Mouse (Mus musculus) embryonic facial prominence, embryonic 13.5 days (tissue): ENCODE measurements around the gene Mindy4. TPM values are rescaled to one million over a fixed set of nuclear protein-coding genes. Genes with fewer than 3 reads are reported as not detected.

Experiments used
- ATAC-seq: fragments of 200-750 bp; cut with Nextera tagmentation; 2 replicates; pipeline ENCODE4 v1.8.0; 2017; ENCODE audit warnings: low read depth; ENCODE audit not compliant: insufficient number of reproducible peaks, insufficient read depth, low FRiP score, low TSS enrichment
- H3K27ac ChIP-seq: fragments of 300-500 bp; sonication (generic); 2 replicates; pipeline ENCODE4 v1.5.1; 2015; ENCODE audit warnings: moderate library complexity, mild to moderate bottlenecking, inconsistent platforms
- H3K27me3 ChIP-seq: fragments of 300-500 bp; sonication (generic); 2 replicates; pipeline ENCODE4 v1.6.1; 2015; ENCODE audit warnings: mild to moderate bottlenecking, inconsistent platforms
- H3K36me3 ChIP-seq: fragments of 300-500 bp; sonication (generic); 2 replicates; pipeline ENCODE4 v1.6.1; 2015; ENCODE audit warnings: mild to moderate bottlenecking, inconsistent platforms
- H3K4me1 ChIP-seq: fragments of 300-500 bp; sonication (generic); 2 replicates; pipeline ENCODE4 v1.6.1; 2015; ENCODE audit warnings: inconsistent platforms
- H3K4me2 ChIP-seq: fragments of 300-500 bp; sonication (generic); 2 replicates; pipeline ENCODE4 v1.6.1; 2015; ENCODE audit warnings: moderate library complexity, mild to moderate bottlenecking, inconsistent platforms
- H3K4me3 ChIP-seq: fragments of 300-500 bp; sonication (generic); 2 replicates; pipeline ENCODE4 v1.5.1; 2015; ENCODE audit warnings: mild to moderate bottlenecking, inconsistent platforms
- H3K9ac ChIP-seq: fragments of 300-500 bp; sonication (generic); 2 replicates; pipeline ENCODE4 v1.6.1; 2015; ENCODE audit warnings: mild to moderate bottlenecking, inconsistent platforms
- H3K9me3 ChIP-seq: fragments of 300-500 bp; sonication (generic); 2 replicates; pipeline ENCODE4 v1.6.1; 2016; ENCODE audit warnings: inconsistent platforms
- WGBS: fragments of 180-500 bp; shearing (Covaris S2); methylation state at CpG from one replicate; pipeline ENCODE4 v1.1.7; 2015; ENCODE audit warnings: mixed read lengths; 5-methylcytosine and 5-hydroxymethylcytosine counted together
- polyA plus RNA-seq: library from polyadenylated mRNA; unstranded; fragments of >200 nt; fragmentation: Nextera tagmentation; extraction: Ambion mirVana; gene quantifications from 2 replicates; pipeline ENCODE4 v1.2.1, GENCODE M21; 2015

The Mindy4 gene
- polyA plus RNA-seq, 1 experiment from 2014 or later: 19.2 TPM

DNA sequence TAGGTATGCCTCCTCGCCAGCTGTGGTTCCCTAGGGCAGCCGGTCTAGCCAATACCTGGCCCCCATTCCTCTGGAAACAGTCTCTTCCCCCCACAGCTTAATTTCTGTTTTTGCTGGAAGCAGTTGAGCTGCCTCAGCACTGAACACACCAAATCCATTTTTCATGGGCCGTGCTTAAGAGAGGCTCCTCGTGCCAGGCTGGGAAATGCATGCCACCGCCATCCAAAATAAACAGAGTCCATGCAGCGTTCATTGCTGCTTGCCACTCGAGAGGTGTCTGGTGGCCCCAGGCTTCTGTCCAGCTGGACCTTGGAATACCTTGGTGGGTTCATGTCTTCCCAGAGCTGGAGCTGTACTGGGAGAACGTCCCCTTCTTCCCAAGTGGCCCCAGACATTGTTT is 77.8 kb downstream of the Mindy4 start:
- 76% methylated on average over 8 of the region's 8 CpGs for WGBS

DNA sequence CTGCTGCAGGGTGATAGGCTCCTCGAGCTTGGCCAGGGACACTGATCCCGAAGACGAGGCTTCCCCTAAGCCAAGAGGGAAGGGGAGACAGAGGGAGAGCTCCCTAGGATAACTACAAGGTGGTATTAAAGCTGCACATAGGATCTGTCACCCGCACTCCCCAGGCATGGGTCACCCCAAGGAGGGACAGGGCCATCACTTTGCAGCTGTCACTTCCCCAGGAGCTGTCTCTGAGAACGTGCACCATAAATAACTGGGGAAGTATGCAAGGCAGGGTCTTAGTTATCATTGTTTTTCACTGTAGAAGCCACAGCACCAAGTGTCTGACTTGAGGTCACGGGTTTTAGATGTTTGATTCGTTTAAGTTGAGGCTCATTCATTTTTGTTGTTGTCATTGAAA is 78.5 kb downstream of the Mindy4 start:
- H3K4me2 ChIP-seq: no peak overlapping the region
- H3K9ac ChIP-seq: no peak overlapping the region
- peaks cover 29% of the 10 kb centered on the region for H3K36me3 ChIP-seq
- H3K27me3 ChIP-seq: no peaks in the 10 kb centered on the region
- ATAC-seq: no peak
- 90% methylated on average over 7 of the region's 7 CpGs for WGBS
- peaks cover 4% of the 10 kb centered on the region; the same call in 1 of the 2 replicates for H3K9me3 ChIP-seq
- H3K4me1 ChIP-seq: peaks cover 28% of the 10 kb centered on the region
- no peak overlapping the region for H3K4me3 ChIP-seq
- H3K27ac ChIP-seq: peak overlapping the region; percentile 66

More for the DNA sequence above, 77.8 kb downstream of the Mindy4 start:
- Histone ChIP-seq H3K36me3 (peaks cover 30% of the 10 kb centered on the region), H3K4me2 (no peak overlapping the region), H3K9ac (no peak overlapping the region), H3K4me1 (peaks cover 31% of the 10 kb centered on the region), H3K27ac (peak overlapping the region; percentile 66), H3K4me3 (no peak overlapping the region), H3K9me3 (peaks cover 4% of the 10 kb centered on the region; the same call in 1 of the 2 replicates), H3K27me3 (no peaks in the 10 kb centered on the region)
- no peak for ATAC-seq

DNA sequence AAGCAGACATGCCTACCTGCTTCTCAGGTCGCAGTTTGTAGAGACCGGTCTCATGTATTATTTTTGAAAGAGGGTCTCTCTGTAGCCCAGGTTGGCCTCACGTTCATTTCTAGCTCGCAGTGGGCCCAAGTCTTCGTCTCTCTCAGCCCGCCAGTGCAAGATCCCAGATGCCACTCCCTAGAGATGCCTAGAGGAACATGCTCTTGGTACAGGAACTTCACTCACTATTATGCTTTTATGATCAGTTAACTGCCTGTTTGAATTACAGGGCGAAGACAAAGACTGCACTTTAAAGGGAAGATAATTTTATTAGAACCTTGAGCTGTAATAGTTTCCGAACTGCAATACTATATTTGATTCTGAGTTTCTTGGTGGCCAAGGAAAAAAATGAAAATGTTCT is 79.2 kb downstream of the Mindy4 start:
- ATAC-seq: no peak
- Histone ChIP-seq H3K27ac (peak overlapping the region; percentile 66; the same call in 1 of the 2 replicates), H3K9ac (no peak overlapping the region), H3K4me2 (no peak overlapping the region), H3K9me3 (peaks cover 4% of the 10 kb centered on the region; the same call in 1 of the 2 replicates), H3K4me3 (no peak overlapping the region), H3K27me3 (no peaks in the 10 kb centered on the region), H3K4me1 (peaks cover 25% of the 10 kb centered on the region), H3K36me3 (peaks cover 31% of the 10 kb centered on the region)
- WGBS: 92% methylated on average over 8 of the region's 8 CpGs

DNA sequence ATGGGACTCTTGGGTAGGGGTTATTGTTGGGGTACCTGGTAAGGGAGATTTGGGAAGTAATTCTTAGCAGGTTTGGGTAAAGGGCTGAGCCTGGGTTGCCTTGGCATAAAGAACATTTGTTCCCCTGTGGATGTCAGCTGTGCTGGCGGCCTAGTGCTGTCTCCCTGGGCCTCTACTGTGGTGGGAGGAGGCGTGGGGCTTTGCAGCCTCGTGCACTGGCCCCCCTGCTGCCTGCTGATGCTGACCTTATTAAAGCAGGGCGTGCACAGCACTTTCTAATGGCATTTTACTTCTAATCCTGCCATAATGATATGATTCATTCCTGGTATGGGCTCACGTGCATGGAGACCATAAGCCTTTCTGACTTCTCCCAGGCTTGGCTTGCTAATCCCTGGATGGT is 82.0 kb downstream of the Mindy4 start:
- H3K27me3 ChIP-seq: no peaks in the 10 kb centered on the region
- no peak for ATAC-seq
- peaks cover 42% of the 10 kb centered on the region for H3K36me3 ChIP-seq
- 57% methylated on average over 5 of the region's 5 CpGs for WGBS
- no peak overlapping the region for H3K27ac ChIP-seq
- H3K4me1 ChIP-seq: peaks cover 16% of the 10 kb centered on the region
- H3K4me3 ChIP-seq: no peak overlapping the region
- no peak overlapping the region for H3K4me2 ChIP-seq
- H3K9me3 ChIP-seq: peaks cover 4% of the 10 kb centered on the region; the same call in 1 of the 2 replicates
- H3K9ac ChIP-seq: no peak overlapping the region

DNA sequence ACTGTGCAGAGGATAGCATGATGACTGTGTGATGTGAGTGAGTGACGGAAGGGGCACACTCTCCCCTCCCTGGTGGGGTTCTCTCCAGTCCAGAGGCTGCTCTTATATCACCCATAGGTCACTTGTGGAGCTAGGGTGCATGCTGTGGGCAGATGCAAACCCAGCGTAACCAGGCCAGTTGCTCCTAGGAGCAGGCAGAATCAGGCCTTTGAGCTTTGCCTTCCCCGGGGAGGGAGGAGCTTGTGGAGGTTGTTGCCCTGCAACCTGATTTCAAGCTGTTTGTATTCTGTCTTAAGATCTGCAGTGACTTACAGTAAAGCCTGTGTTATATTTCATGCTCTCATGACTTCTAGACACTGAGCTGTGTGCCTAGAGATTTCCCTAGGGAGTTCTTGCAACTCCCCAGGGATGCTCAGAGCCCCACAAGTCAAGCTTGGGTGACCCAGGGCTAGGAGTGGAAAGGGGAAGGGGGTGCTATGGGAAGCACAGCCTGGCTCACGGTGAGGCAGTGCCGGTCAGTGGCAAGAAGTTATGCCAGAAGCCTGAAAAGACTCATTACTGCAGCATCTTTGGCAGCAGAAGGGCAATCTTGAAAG is 84.9 kb downstream of the Mindy4 start:
- H3K4me2 ChIP-seq: no peak overlapping the region
- H3K27ac ChIP-seq: peak overlapping the region; percentile 11
- H3K9ac ChIP-seq: no peak overlapping the region
- H3K4me3 ChIP-seq: no peak overlapping the region
- no peaks in the 10 kb centered on the region for H3K9me3 ChIP-seq
- H3K36me3 ChIP-seq: peaks cover 33% of the 10 kb centered on the region
- 76% methylated on average over 5 of the region's 5 CpGs for WGBS
- no peaks in the 10 kb centered on the region for H3K27me3 ChIP-seq
- peaks cover 10% of the 10 kb centered on the region; the same call in 1 of the 2 replicates for H3K4me1 ChIP-seq
- ATAC-seq: no peak

DNA sequence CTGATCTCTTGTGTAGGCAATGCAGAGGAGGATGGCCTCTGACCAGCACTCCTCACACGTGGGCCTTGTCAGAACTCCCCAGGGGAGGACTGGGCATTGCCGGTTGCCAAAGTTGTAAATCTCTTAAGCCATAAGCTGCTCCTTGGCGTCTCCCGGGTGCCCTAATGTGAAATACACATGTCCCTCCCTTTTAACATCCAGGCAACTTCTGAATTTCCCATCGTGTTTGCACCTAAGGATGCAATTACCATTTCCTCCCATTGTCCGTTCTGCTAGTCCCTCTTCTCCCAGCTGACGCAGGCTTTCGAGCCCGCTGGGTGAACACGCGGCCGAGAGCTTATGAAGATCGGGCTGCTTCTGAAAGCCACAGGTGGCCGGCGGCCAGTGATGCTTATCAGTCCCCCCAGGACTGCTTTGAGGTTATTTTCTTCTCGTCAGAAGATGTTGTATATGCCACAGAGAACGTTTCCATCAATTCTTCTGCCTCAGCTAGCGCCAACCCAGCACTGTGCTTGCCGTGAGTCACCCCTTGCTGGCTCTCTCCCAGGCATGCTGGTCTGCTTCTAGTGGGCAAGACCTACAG is 91.5 kb downstream of the Mindy4 start:
- Histone ChIP-seq H3K9me3 (no peaks in the 10 kb centered on the region), H3K27ac (0 out of 2 replicates have a peak overlapping the region, but pooled peaks have one; percentile 13), H3K4me1 (peaks cover 3% of the 10 kb centered on the region; the same call in 1 of the 2 replicates), H3K4me3 (no peak overlapping the region), H3K27me3 (no peaks in the 10 kb centered on the region), H3K4me2 (no peak overlapping the region), H3K9ac (no peak overlapping the region), H3K36me3 (peaks cover 50% of the 10 kb centered on the region)
- no peak for ATAC-seq
- WGBS: 70% methylated on average over 19 of the region's 19 CpGs

DNA sequence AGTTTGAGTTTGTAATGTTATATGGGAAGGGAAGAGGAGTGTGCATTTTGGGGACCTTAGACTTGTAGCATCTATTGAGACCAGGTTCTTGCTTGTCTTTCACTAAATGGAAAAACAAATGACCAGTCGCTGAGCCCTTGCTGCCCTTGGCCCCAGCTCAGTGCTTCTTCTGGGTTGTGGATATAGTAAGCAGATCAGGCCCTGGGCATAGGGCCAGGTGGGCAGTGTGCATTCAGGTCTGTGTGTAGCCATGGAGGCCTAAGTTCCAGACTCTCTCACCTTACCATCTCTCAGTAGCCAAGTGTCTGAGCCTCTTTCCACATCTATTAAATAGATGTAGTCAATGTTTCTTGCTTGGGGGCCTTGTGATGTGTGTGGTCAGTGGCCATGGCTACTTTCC is 92.1 kb downstream of the Mindy4 start:
- Histone ChIP-seq H3K4me1 (peaks cover 3% of the 10 kb centered on the region; the same call in 1 of the 2 replicates), H3K9ac (no peak overlapping the region), H3K4me2 (no peak overlapping the region), H3K27ac (no peak overlapping the region), H3K27me3 (no peaks in the 10 kb centered on the region), H3K4me3 (no peak overlapping the region), H3K36me3 (peaks cover 52% of the 10 kb centered on the region), H3K9me3 (no peaks in the 10 kb centered on the region)
- ATAC-seq: no peak
- WGBS: 84% methylated on average over 1 of the region's 1 CpGs

DNA sequence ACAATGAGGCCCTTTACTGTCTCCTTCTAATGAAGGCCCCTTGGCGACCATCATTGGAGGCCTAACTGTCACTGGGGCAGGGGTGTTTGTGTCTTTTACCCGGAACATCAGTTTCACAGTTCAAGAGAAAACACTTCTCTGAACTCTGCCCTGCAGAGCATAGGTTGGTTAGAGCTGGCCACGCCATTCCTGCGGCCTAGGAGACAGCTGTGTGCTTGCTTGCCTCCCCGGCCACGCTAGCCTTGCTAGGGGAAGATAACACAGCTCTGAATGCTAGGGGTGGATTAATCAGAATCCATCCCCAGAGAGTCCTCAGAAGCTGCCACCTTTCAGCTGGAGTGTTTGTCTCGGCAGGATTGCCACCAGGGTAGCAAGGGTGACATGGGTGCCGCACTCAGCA is 96.3 kb downstream of the Mindy4 start:
- WGBS: 91% methylated on average over 8 of the region's 8 CpGs
- Histone ChIP-seq H3K9me3 (no peaks in the 10 kb centered on the region), H3K4me3 (no peak overlapping the region), H3K36me3 (peaks cover 63% of the 10 kb centered on the region), H3K4me2 (no peak overlapping the region), H3K9ac (no peak overlapping the region), H3K27ac (no peak overlapping the region), H3K27me3 (no peaks in the 10 kb centered on the region), H3K4me1 (peaks cover 3% of the 10 kb centered on the region; the same call in 1 of the 2 replicates)
- ATAC-seq: no peak

DNA sequence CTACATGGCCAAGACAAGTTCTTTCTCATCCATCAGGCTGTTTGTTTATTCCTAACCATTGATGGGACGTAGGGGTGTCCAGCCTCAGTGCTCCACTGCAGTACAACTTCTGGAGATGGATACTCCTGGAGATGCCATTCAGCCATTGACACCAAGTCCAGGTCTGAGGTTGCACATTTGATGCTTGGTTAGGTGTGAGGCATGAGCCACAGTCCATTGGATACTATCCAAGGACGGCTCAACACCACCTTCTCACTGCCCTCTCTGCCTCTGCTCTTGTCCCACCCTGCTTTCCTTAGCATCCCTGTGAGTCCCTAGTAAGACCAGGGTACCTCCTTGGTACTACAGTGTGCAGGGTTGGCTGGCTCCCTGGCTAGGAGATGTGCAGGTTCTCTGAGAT is 96.7 kb downstream of the Mindy4 start:
- Histone ChIP-seq H3K36me3 (peaks cover 63% of the 10 kb centered on the region), H3K4me1 (peaks cover 3% of the 10 kb centered on the region; the same call in 1 of the 2 replicates), H3K9me3 (no peaks in the 10 kb centered on the region), H3K4me2 (no peak overlapping the region), H3K27me3 (no peaks in the 10 kb centered on the region), H3K27ac (no peak overlapping the region), H3K4me3 (no peak overlapping the region), H3K9ac (no peak overlapping the region)
- no peak for ATAC-seq
- 91% methylated on average over 2 of the region's 2 CpGs for WGBS

DNA sequence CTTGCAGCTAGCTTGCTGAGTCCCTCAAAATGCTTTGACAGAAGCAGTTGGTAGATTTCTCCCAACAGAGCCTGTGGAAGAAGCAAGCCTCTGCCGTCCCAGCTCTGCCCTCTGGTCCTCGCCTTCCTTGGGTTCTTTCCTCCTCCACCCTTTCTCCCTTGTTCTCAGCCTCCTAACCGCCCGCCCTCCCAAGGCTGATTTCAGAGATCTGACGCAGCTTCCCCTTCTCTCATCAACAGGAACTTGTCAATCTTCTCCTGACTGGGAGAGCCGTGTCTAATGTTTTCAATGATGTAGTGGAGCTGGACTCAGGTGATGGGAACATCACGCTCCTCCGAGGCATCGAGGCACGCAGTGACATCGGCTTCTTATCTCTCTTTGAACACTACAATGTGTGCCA is 97.5 kb downstream of the Mindy4 start:
- no peak for ATAC-seq
- Histone ChIP-seq H3K4me3 (no peak overlapping the region), H3K36me3 (peaks cover 59% of the 10 kb centered on the region), H3K4me2 (no peak overlapping the region), H3K9me3 (no peaks in the 10 kb centered on the region), H3K9ac (no peak overlapping the region), H3K27me3 (no peaks in the 10 kb centered on the region), H3K4me1 (no peaks in the 10 kb centered on the region), H3K27ac (no peak overlapping the region)
- 72% methylated on average over 11 of the region's 11 CpGs for WGBS

DNA sequence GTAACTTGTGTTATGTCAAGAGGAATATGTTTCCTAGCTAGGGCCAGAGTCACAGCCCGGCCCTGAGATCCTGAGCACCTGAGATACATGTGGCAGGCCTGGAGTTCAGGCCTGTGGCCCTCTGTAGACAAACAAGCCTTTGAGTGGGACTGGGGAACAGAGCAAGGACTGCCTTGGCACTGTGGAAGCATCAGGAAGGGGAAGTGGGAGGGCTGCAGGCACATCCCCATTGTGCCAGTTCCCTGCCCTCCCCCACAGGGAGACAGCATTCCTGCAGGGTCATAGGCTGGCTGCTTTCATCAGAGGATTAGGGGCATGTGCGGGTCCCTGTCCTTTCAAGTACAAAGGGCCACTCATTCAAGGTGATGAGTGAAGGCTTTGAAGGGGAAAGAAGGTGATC is 107.0 kb downstream of the Mindy4 start:
- WGBS: 43% methylated on average over 2 of the region's 2 CpGs
- Histone ChIP-seq H3K4me2 (no peak overlapping the region), H3K9ac (no peak overlapping the region), H3K4me3 (no peak overlapping the region), H3K27ac (no peak overlapping the region), H3K4me1 (peaks cover 25% of the 10 kb centered on the region), H3K27me3 (no peaks in the 10 kb centered on the region), H3K36me3 (peaks cover 23% of the 10 kb centered on the region), H3K9me3 (no peaks in the 10 kb centered on the region)
- no peak for ATAC-seq

DNA sequence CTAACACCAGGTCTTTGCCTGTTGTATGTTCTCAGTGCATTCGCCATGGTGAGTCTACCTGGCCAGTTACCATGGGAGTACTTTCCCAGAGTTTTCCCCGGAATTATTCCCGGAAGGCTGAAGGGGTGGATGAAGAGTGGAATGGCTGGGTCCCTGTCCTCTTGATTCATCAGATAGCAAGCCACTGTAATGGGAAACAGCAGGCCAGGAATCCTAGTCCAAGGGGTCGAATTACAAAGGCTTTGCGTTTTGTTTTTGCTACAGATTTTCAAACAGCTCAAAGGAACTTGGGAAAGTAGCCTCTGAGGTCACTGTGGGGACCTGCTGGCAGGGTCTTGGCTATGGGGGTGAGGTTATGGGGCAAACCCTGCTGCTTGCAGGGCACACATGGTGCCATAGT is 108.8 kb downstream of the Mindy4 start:
- Histone ChIP-seq H3K4me2 (no peak overlapping the region), H3K4me3 (no peak overlapping the region), H3K9me3 (no peaks in the 10 kb centered on the region), H3K9ac (no peak overlapping the region), H3K27me3 (no peaks in the 10 kb centered on the region), H3K36me3 (peaks cover 23% of the 10 kb centered on the region), H3K4me1 (peaks cover 21% of the 10 kb centered on the region), H3K27ac (no peak overlapping the region)
- 25% methylated on average over 5 of the region's 5 CpGs for WGBS
- no peak for ATAC-seq
